Comparison of ENCODE assay signal across 20 mouse cellular contexts in the genomic region with DNA sequence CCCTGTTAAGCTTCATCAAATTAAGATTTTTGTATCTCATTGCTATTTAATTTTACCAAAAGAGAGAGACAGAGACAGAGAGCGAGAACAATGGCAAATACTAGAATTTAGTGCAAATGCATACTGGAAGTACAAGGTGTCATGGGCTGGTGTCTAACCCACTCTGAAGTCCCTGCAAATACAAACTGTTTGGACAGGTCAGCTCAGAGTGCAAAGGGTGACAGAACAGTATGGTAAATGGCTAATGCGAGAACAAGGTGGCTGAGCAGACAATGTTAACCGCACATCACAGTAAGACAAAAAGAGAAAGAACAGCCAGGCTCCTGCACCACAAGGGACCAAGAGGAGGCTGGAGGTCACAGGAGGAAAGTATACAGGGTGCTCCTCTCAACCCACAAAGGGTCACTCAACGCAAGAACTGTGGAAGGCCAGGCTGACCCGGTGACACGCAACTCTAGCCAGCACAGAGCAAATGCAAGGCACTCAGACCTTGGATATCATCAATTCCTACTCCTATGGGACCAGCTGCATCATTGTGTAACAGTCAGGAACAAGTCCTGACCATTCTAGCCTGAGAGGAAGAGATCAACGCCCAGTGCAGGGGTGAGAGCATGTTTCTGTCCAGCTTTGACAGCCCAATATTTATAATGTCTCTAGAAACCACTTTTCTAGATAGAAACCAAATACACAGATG. TPM values are rescaled to one million over a fixed set of nuclear protein-coding genes. Genes with fewer than 3 reads are reported as not detected.
DNase-seq lines count a peak whose midpoint lies in the region; ATAC-seq and TF ChIP-seq lines count a peak whose summit lies in the region.
"Had no signal": no experiment of that assay in that cellular context is flagged by ENCODE, and none has a peak within 500 bp of the region (broad histone marks: within the 10 kb centered on the region; RNA-seq: fewer than 3 reads in every experiment).

No protein-coding gene starts in this region.

- no peaks in the 10 kb centered on the region for H3K27me3 ChIP-seq in liver, adult 2 months (ENCODE audit: control insufficient read depth, insufficient read depth, low read length)
- H3K27me3 ChIP-seq in hindbrain, embryonic 15.5 days = no peaks in the 10 kb centered on the region
- no peaks in the 10 kb centered on the region for H3K27me3 ChIP-seq in midbrain, embryonic 14.5 days (ENCODE audit: control insufficient read depth, insufficient read depth, low read length)
- H3K27me3 ChIP-seq in kidney, embryonic 16.5 days (ENCODE audit: insufficient read depth, low read length) = no peaks in the 10 kb centered on the region
- H3K27me3 ChIP-seq: embryonic facial prominence, embryonic 13.5 days; limb, embryonic 13.5 days had no signal

- H3K4me2 ChIP-seq in hindbrain, embryonic 15.5 days = no peak overlapping the region
- no peak overlapping the region for H3K4me2 ChIP-seq in midbrain, embryonic 14.5 days (ENCODE audit: low read length)
- H3K4me2 ChIP-seq in kidney, embryonic 16.5 days (replicated peaks; ENCODE audit: low read depth, low read length) = no peak overlapping the region
- H3K4me2 ChIP-seq: limb, embryonic 13.5 days had no signal

- DNase-seq in heart, adult 11 months = peak; percentile 94
- no peak for DNase-seq in heart, adult 18-20 months
- peak; percentile 67 for DNase-seq in liver, adult 2 months (ENCODE audit: extremely low read depth, low read depth, low spot score)
- DNase-seq in liver = no peak
- DNase-seq in midbrain, embryonic 14.5 days = no peak
- DNase-seq in kidney, postnatal 14 days = no peak
- DNase-seq: cerebellum, postnatal 36 days; kidney, adult 2 months; lung, postnatal 36 days; thymus, adult 2 months had no signal

- peaks cover 74% of the 10 kb centered on the region for H3K79me2 ChIP-seq in liver, adult 2 months (ENCODE audit: control insufficient read depth, insufficient read depth, low read length)

- no peak overlapping the region for H3K9ac ChIP-seq in liver, adult 2 months (ENCODE audit: low read depth, low read length)
- no peak overlapping the region for H3K9ac ChIP-seq in hindbrain, embryonic 15.5 days
- H3K9ac ChIP-seq in midbrain, embryonic 14.5 days (replicated peaks; ENCODE audit: low read length) = no peak overlapping the region
- no peak overlapping the region for H3K9ac ChIP-seq in kidney, embryonic 16.5 days (replicated peaks; ENCODE audit: low read length)
- H3K9ac ChIP-seq: embryonic facial prominence, embryonic 13.5 days; forebrain, postnatal 0 days; limb, embryonic 13.5 days had no signal

- no peak overlapping the region for H3K4me3 ChIP-seq in liver, adult 2 months (ENCODE audit: insufficient read depth, low read depth, low read length)
- no peak overlapping the region for H3K4me3 ChIP-seq in hindbrain, embryonic 15.5 days
- no peak overlapping the region for H3K4me3 ChIP-seq in midbrain, embryonic 14.5 days (replicated peaks; ENCODE audit: low read depth, low read length)
- no peak overlapping the region for H3K4me3 ChIP-seq in kidney, embryonic 16.5 days (ENCODE audit: low read length)
- H3K4me3 ChIP-seq: embryonic facial prominence, embryonic 13.5 days; limb, embryonic 13.5 days; myocyte had no signal

- no peaks in the 10 kb centered on the region for H3K36me3 ChIP-seq in liver, adult 2 months (ENCODE audit: control insufficient read depth, insufficient read depth, low read length)
- H3K36me3 ChIP-seq in hindbrain, embryonic 15.5 days = no peaks in the 10 kb centered on the region
- no peaks in the 10 kb centered on the region for H3K36me3 ChIP-seq in midbrain, embryonic 14.5 days (ENCODE audit: control insufficient read depth, insufficient read depth, low read length)
- no peaks in the 10 kb centered on the region; the same call in 1 of the 2 replicates for H3K36me3 ChIP-seq in kidney, embryonic 16.5 days (ENCODE audit: insufficient read depth, low read length)
- H3K36me3 ChIP-seq: embryonic facial prominence, embryonic 13.5 days had no signal

- TF ChIP-seq CTCF in liver, adult 2 months (IDR thresholded peaks at IDR 0.05; ENCODE audit: low read depth, low read length) = no peak

- H3K27ac ChIP-seq in liver, adult 2 months (replicated peaks; ENCODE audit: insufficient read depth, low read depth, low read length) = peak overlapping the region; percentile 45
- peak overlapping the region; percentile 72; the same call in 1 of the 2 replicates for H3K27ac ChIP-seq in hindbrain, embryonic 15.5 days (replicated peaks)
- H3K27ac ChIP-seq in midbrain, embryonic 14.5 days (replicated peaks; ENCODE audit: low read depth, low read length) = peak overlapping the region; percentile 64
- no peak overlapping the region for H3K27ac ChIP-seq in kidney, embryonic 16.5 days (ENCODE audit: low read length)

- no peaks in the 10 kb centered on the region for H3K9me3 ChIP-seq in hindbrain, embryonic 15.5 days
- no peaks in the 10 kb centered on the region for H3K9me3 ChIP-seq in midbrain, embryonic 14.5 days (ENCODE audit: control insufficient read depth, low read length)
- no peaks in the 10 kb centered on the region for H3K9me3 ChIP-seq in kidney, embryonic 16.5 days (ENCODE audit: low read length)
- H3K9me3 ChIP-seq: embryonic facial prominence, embryonic 13.5 days had no signal

- no peak for ATAC-seq in hindbrain, embryonic 15.5 days (ENCODE audit: low FRiP score, low read depth)
- ATAC-seq in midbrain, embryonic 14.5 days (ENCODE audit: low FRiP score, low TSS enrichment) = no peak
- ATAC-seq in kidney, embryonic 16.5 days (ENCODE audit: low FRiP score, low TSS enrichment) = no peak

- peaks cover 56% of the 10 kb centered on the region for H3K4me1 ChIP-seq in liver, adult 2 months (ENCODE audit: control insufficient read depth, insufficient read depth, low read length)
- peaks cover 56% of the 10 kb centered on the region for H3K4me1 ChIP-seq in hindbrain, embryonic 15.5 days (replicated peaks)
- peaks cover 52% of the 10 kb centered on the region for H3K4me1 ChIP-seq in midbrain, embryonic 14.5 days (ENCODE audit: control insufficient read depth, insufficient read depth, low read length)
- H3K4me1 ChIP-seq in kidney, embryonic 16.5 days (ENCODE audit: insufficient read depth, low read length) = peaks cover 49% of the 10 kb centered on the region

- 23% methylated on average over 7 of the region's 7 CpGs for WGBS in liver, adult 2 months
- WGBS in hindbrain, embryonic 15.5 days = 88% methylated on average over 7 of the region's 7 CpGs
- WGBS in midbrain, embryonic 14.5 days = 83% methylated on average over 7 of the region's 7 CpGs
- 72% methylated on average over 7 of the region's 7 CpGs for WGBS in kidney, embryonic 16.5 days

- no peak for TF ChIP-seq POLR2A in liver, adult 2 months (IDR thresholded peaks at IDR 0.05; ENCODE audit: extremely low read depth, insufficient read depth, low read length)

RNA-seq across cellular contexts. Expression of gene Mapkapk2, which starts 22.4 kb away (rescaled TPM):
- total RNA-seq in heart, adult 18-20 months (2021) = 100 to 1,000 TPM; 311 to 318 TPM
- 29.5 and 30.0 TPM in 2 replicates for total RNA-seq in liver, adult 2 months (2014; rRNA removed)
- polyA plus RNA-seq in liver, adult 2 months (2012; rRNA removed) = 45.1 and 45.4 TPM in 2 replicates
- 20.0 and 22.1 TPM in 2 replicates for polyA plus RNA-seq in hindbrain, embryonic 15.5 days (2015; fragmentation: Nextera tagmentation; extraction: Ambion mirVana)
- polyA plus RNA-seq in midbrain, embryonic 14.5 days (2014; fragmentation: Nextera tagmentation; extraction: Ambion mirVana) = 25.0 and 35.0 TPM in 2 replicates
- 26.5 and 43.9 TPM in 2 replicates for polyA plus RNA-seq in kidney, embryonic 16.5 days (2015; fragmentation: Nextera tagmentation; extraction: Ambion mirVana)

RNA-seq across cellular contexts. Expression of gene Il10, which starts 55.6 kb away (rescaled TPM):
- total RNA-seq in heart, adult 18-20 months (2021) = not detected
- total RNA-seq in liver, adult 2 months (2014; rRNA removed) = 0.28 and 1.7 TPM in 2 replicates
- polyA plus RNA-seq in liver, adult 2 months (2012; rRNA removed) = not detected in 2 replicates
- not detected in 2 replicates for polyA plus RNA-seq in hindbrain, embryonic 15.5 days (2015; fragmentation: Nextera tagmentation; extraction: Ambion mirVana)
- polyA plus RNA-seq in midbrain, embryonic 14.5 days (2014; fragmentation: Nextera tagmentation; extraction: Ambion mirVana) = not detected in 2 replicates
- not detected in 2 replicates for polyA plus RNA-seq in kidney, embryonic 16.5 days (2015; fragmentation: Nextera tagmentation; extraction: Ambion mirVana)
- total RNA-seq: adrenal gland, postnatal 25 days; forebrain, postnatal 0 days; left cerebral cortex, adult 8-10 months had no signal
- polyA plus RNA-seq: C2C12; embryonic facial prominence, embryonic 13.5 days; forebrain, postnatal 0 days; gonadal fat pad, adult 2 months; kidney, adult 2 months; myocyte had no signal

Comparison
In these comparisons a context has a peak if more than half of its experiments do, and no peak if none do; other contexts are left out.
1. DNase-seq: peak in heart, adult 11 months (single experiment) and liver, adult 2 months (single experiment); none in heart, adult 18-20 months (0 of 2), liver (single experiment), midbrain, embryonic 14.5 days (single experiment) and kidney, postnatal 14 days (single experiment).